In the genomic region with DNA sequence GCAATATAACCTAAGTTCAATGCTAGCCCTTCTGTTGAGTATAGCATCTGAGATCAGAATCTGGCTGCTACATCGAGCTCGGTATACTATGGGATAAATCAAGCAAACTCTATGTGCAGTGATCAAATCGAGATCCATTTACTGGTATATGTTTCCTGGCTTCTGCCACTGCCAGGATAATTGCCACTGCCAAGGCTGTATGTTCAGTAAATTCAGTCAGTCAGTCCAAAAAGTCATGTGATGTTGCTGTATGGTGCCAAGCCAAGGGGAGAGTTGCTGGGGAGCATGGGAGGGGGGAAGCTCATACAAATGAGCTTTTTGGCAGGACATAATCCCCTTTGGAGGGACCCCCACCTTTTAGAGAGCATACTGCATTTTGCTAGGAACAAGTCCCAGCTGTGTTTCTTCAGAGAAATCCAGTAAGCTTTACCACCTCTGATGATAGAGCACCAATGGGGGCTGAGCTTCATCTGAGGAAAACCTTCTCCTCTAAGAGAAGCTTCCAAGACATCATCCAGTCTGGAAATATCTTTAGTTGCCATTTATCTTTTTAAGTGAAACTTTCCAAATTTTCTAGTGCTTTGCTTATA, we compare ENCODE assay signal across 21 mouse cellular contexts.
DNase-seq lines count a peak whose midpoint lies in the region; ATAC-seq and TF ChIP-seq lines count a peak whose summit lies in the region.
"Had no signal": no experiment of that assay in that cellular context is flagged by ENCODE, and none has a peak within 500 bp of the region (broad histone marks: within the 10 kb centered on the region; RNA-seq: fewer than 3 reads in every experiment).

No protein-coding gene starts in this region.

- H3K4me2 ChIP-seq in hindbrain, embryonic 16.5 days (ENCODE audit: low read length): no peak overlapping the region
- H3K4me2 ChIP-seq in midbrain, postnatal 0 days (ENCODE audit: low read depth, low read length, poor library complexity, severe bottlenecking): no peak overlapping the region
- no peak overlapping the region for H3K4me2 ChIP-seq in midbrain, embryonic 16.5 days (ENCODE audit: low read length)
- H3K4me2 ChIP-seq: embryonic facial prominence, embryonic 13.5 days; heart, embryonic 15.5 days; kidney, embryonic 15.5 days; limb, embryonic 15.5 days; midbrain, embryonic 12.5 days had no signal

- DNase-seq in cerebellum, adult 9-11 months: peak; percentile 26
- no peak for DNase-seq in cerebellum, adult 11 months
- DNase-seq in hindbrain, embryonic 10.5 days (ENCODE audit: low spot score): no peak
- peak; percentile 75 for DNase-seq in midbrain, postnatal 0 days (ENCODE audit: low spot score)
- no peak for DNase-seq in gastrocnemius, postnatal 4 days (ENCODE audit: low spot score in 2 of 2)
- DNase-seq: adrenal gland, postnatal 25 days; embryo, embryonic 11 days; gastrocnemius, adult 2 months; heart, postnatal 36 days; kidney, adult 11 months; kidney, postnatal 4 days; lung, postnatal 14 days had no signal

- no peaks in the 10 kb centered on the region for H3K4me1 ChIP-seq in hindbrain, embryonic 16.5 days (ENCODE audit: control insufficient read depth, insufficient read depth, low read depth, low read length)
- H3K4me1 ChIP-seq in hindbrain, embryonic 10.5 days (replicated peaks): no peaks in the 10 kb centered on the region
- no peaks in the 10 kb centered on the region for H3K4me1 ChIP-seq in midbrain, postnatal 0 days (ENCODE audit: insufficient read depth, low read length)
- no peaks in the 10 kb centered on the region for H3K4me1 ChIP-seq in midbrain, embryonic 16.5 days (ENCODE audit: control insufficient read depth, insufficient read depth, low read length)
- H3K4me1 ChIP-seq: embryonic facial prominence, embryonic 13.5 days; heart, embryonic 15.5 days; kidney, embryonic 15.5 days; limb, embryonic 15.5 days; midbrain, embryonic 12.5 days had no signal

- ATAC-seq in hindbrain, embryonic 16.5 days: peak; percentile 73; the same call in 1 of the 2 replicates
- ATAC-seq in midbrain, postnatal 0 days (ENCODE audit: low FRiP score): peak; percentile 34; the same call in 1 of the 2 replicates
- ATAC-seq in midbrain, embryonic 16.5 days: no peak

- H3K27ac ChIP-seq in hindbrain, embryonic 16.5 days (ENCODE audit: low read depth, low read length): no peak overlapping the region
- no peak overlapping the region for H3K27ac ChIP-seq in hindbrain, embryonic 10.5 days
- H3K27ac ChIP-seq in midbrain, postnatal 0 days (ENCODE audit: low read depth, low read length): no peak overlapping the region
- no peak overlapping the region for H3K27ac ChIP-seq in midbrain, embryonic 16.5 days (ENCODE audit: low read length)
- H3K27ac ChIP-seq: embryonic facial prominence, embryonic 13.5 days; gastrocnemius, adult 2 months; heart, embryonic 15.5 days; kidney, embryonic 15.5 days; limb, embryonic 15.5 days; liver, embryonic 14.5 days; midbrain, embryonic 12.5 days had no signal

- TF ChIP-seq CTCF in midbrain, postnatal 0 days (IDR thresholded peaks at IDR 0.05): no peak

- no peak overlapping the region for H3K9ac ChIP-seq in hindbrain, embryonic 16.5 days (ENCODE audit: low read depth, low read length)
- H3K9ac ChIP-seq in midbrain, postnatal 0 days (replicated peaks; ENCODE audit: low read length, poor library complexity, severe bottlenecking): no peak overlapping the region
- H3K9ac ChIP-seq in midbrain, embryonic 16.5 days (ENCODE audit: low read depth, low read length): no peak overlapping the region
- H3K9ac ChIP-seq: embryonic facial prominence, embryonic 13.5 days; heart, embryonic 15.5 days; kidney, embryonic 15.5 days; limb, embryonic 15.5 days; liver, embryonic 14.5 days; midbrain, embryonic 12.5 days had no signal

- H3K36me3 ChIP-seq in hindbrain, embryonic 16.5 days (ENCODE audit: control insufficient read depth, insufficient read depth, low read length): no peaks in the 10 kb centered on the region
- H3K36me3 ChIP-seq in hindbrain, embryonic 10.5 days: no peaks in the 10 kb centered on the region
- H3K36me3 ChIP-seq in midbrain, postnatal 0 days (ENCODE audit: insufficient read depth, low read length): no peaks in the 10 kb centered on the region
- no peaks in the 10 kb centered on the region for H3K36me3 ChIP-seq in midbrain, embryonic 16.5 days (ENCODE audit: control insufficient read depth, insufficient read depth, low read length)
- H3K36me3 ChIP-seq: embryonic facial prominence, embryonic 13.5 days; heart, embryonic 15.5 days; kidney, embryonic 15.5 days; limb, embryonic 15.5 days; midbrain, embryonic 12.5 days had no signal

- WGBS in hindbrain, embryonic 16.5 days: 65% methylated on average over 3 of the region's 3 CpGs
- WGBS in hindbrain, embryonic 10.5 days: 93% methylated on average over 3 of the region's 3 CpGs
- 80% methylated on average over 3 of the region's 3 CpGs for WGBS in midbrain, postnatal 0 days
- 79% methylated on average over 3 of the region's 3 CpGs for WGBS in midbrain, embryonic 16.5 days

- H3K4me3 ChIP-seq in hindbrain, embryonic 16.5 days (ENCODE audit: low read length): no peak overlapping the region
- H3K4me3 ChIP-seq in hindbrain, embryonic 10.5 days: no peak overlapping the region
- no peak overlapping the region for H3K4me3 ChIP-seq in midbrain, postnatal 0 days (ENCODE audit: low read depth, low read length)
- H3K4me3 ChIP-seq in midbrain, embryonic 16.5 days (ENCODE audit: low read depth, low read length): no peak overlapping the region
- H3K4me3 ChIP-seq: embryonic facial prominence, embryonic 13.5 days; erythroblast, embryonic 14.5 days; gastrocnemius, adult 2 months; heart, embryonic 15.5 days; kidney, embryonic 15.5 days; limb, embryonic 15.5 days; midbrain, embryonic 12.5 days had no signal

- no peaks in the 10 kb centered on the region for H3K27me3 ChIP-seq in hindbrain, embryonic 16.5 days (replicated peaks; ENCODE audit: control insufficient read depth, insufficient read depth, low read length)
- H3K27me3 ChIP-seq in hindbrain, embryonic 10.5 days (ENCODE audit: insufficient read depth, poor library complexity, severe bottlenecking): no peaks in the 10 kb centered on the region
- no peaks in the 10 kb centered on the region for H3K27me3 ChIP-seq in midbrain, postnatal 0 days (ENCODE audit: insufficient read depth, low read length)
- H3K27me3 ChIP-seq in midbrain, embryonic 16.5 days (ENCODE audit: control insufficient read depth, insufficient read depth, low read depth, low read length): no peaks in the 10 kb centered on the region
- H3K27me3 ChIP-seq: embryonic facial prominence, embryonic 13.5 days; heart, embryonic 15.5 days; kidney, embryonic 15.5 days; limb, embryonic 15.5 days; midbrain, embryonic 12.5 days had no signal

- no peaks in the 10 kb centered on the region for H3K9me3 ChIP-seq in hindbrain, embryonic 16.5 days (ENCODE audit: control insufficient read depth, low read length)
- no peaks in the 10 kb centered on the region for H3K9me3 ChIP-seq in hindbrain, embryonic 10.5 days
- no peaks in the 10 kb centered on the region for H3K9me3 ChIP-seq in midbrain, postnatal 0 days (ENCODE audit: low read length)
- H3K9me3 ChIP-seq in midbrain, embryonic 16.5 days (replicated peaks; ENCODE audit: control insufficient read depth, low read length, poor library complexity, severe bottlenecking): no peaks in the 10 kb centered on the region
- H3K9me3 ChIP-seq: embryonic facial prominence, embryonic 13.5 days; heart, embryonic 15.5 days; kidney, embryonic 15.5 days; limb, embryonic 15.5 days; midbrain, embryonic 12.5 days had no signal

Comparison
In these comparisons a context has a peak if more than half of its experiments do, and no peak if none do; other contexts are left out.
1. DNase-seq: peak in cerebellum, adult 9-11 months (single experiment) and midbrain, postnatal 0 days (single experiment); none in cerebellum, adult 11 months (single experiment), hindbrain, embryonic 10.5 days (single experiment) and gastrocnemius, postnatal 4 days (0 of 2).